In the genomic region with DNA sequence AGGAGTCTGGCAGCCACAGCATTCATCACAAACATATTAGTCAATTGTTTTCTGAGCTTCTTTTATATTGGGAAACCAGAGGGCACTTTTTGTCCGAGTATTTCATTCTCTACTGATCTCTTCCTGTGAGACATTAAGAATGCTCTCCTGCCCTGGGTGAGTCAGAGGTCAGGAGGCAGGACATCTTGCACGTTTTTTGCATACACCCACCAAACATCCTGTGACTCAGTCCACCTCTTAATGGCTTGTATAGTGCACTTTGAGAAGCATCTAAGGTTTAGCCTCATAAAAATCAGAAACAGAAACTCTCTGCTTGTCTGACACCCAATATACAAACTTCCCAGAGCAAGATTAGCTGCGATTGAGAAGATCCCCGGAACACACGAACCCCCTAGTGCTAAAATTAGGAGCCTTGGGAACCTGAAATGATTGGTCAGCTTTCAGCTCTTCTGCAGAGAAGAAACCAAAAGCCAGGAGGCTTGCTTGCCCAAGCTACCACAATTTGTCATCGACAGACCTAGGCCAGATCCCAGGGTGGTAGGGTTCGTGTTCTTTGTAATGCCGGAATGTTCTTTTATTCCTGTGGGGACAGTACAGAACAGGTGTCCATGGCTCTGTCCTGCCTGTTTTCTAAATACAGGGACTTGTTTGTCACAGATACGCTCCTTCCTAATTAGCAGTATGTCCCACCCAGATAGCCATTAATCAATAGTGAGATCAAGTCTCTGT, we compare ENCODE assay signal across 8 mouse cellular contexts. TPM values are rescaled to one million over a fixed set of nuclear protein-coding genes. Genes with fewer than 3 reads are reported as not detected.
DNase-seq lines count a peak whose midpoint lies in the region; ATAC-seq and TF ChIP-seq lines count a peak whose summit lies in the region.

No protein-coding gene starts in this region.

- ATAC-seq in embryonic facial prominence, embryonic 14.5 days (ENCODE audit: low read depth), result no peak
- ATAC-seq in forebrain, embryonic 13.5 days, result peak; percentile 28

- no peak overlapping the region for H3K4me3 ChIP-seq in embryonic facial prominence, embryonic 14.5 days (ENCODE audit: low read depth, low read length)
- H3K4me3 ChIP-seq in embryonic facial prominence, embryonic 10.5 days, result no peak overlapping the region
- H3K4me3 ChIP-seq in C2C12 (ENCODE audit: insufficient read depth, poor library complexity, severe bottlenecking), result no peak overlapping the region
- H3K4me3 ChIP-seq in forebrain, embryonic 13.5 days, result no peak overlapping the region

- H3ac ChIP-seq in C2C12 (ENCODE audit: control insufficient read depth, insufficient read length, low read depth), result no peak overlapping the region

- 0 out of 2 replicates have a peak overlapping the region, but pooled peaks have one; percentile 22 for H3K27ac ChIP-seq in embryonic facial prominence, embryonic 14.5 days (replicated peaks; ENCODE audit: low read depth, low read length)
- H3K27ac ChIP-seq in embryonic facial prominence, embryonic 10.5 days (replicated peaks), result no peak overlapping the region
- peak overlapping the region; percentile 51 for H3K27ac ChIP-seq in forebrain, embryonic 13.5 days

- no peaks in the 10 kb centered on the region for H3K79me2 ChIP-seq in C2C12 (ENCODE audit: control insufficient read depth, insufficient read depth)

- H3K9ac ChIP-seq in embryonic facial prominence, embryonic 14.5 days (ENCODE audit: low read depth, low read length), result no peak overlapping the region
- H3K9ac ChIP-seq in forebrain, embryonic 13.5 days, result peak overlapping the region; percentile 40; the same call in 1 of the 2 replicates

- WGBS in embryonic facial prominence, embryonic 14.5 days, result 54% methylated on average over 9 of the region's 9 CpGs
- WGBS in embryonic facial prominence, embryonic 10.5 days, result 66% methylated on average over 9 of the region's 9 CpGs
- 33% methylated on average over 9 of the region's 9 CpGs for WGBS in forebrain, embryonic 13.5 days

- H3K27me3 ChIP-seq in embryonic facial prominence, embryonic 14.5 days (replicated peaks; ENCODE audit: control insufficient read depth, insufficient read depth, low read length), result no peaks in the 10 kb centered on the region
- H3K27me3 ChIP-seq in embryonic facial prominence, embryonic 10.5 days (replicated peaks; ENCODE audit: low read depth, poor library complexity, severe bottlenecking), result no peaks in the 10 kb centered on the region
- no peaks in the 10 kb centered on the region for H3K27me3 ChIP-seq in C2C12 (ENCODE audit: control insufficient read depth, insufficient read depth, insufficient read length)
- H3K27me3 ChIP-seq in forebrain, embryonic 13.5 days, result no peaks in the 10 kb centered on the region

- no peaks in the 10 kb centered on the region for H3K79me3 ChIP-seq in C2C12 (ENCODE audit: low read depth)

- no peak for TF ChIP-seq CTCF in C2C12 (IDR thresholded peaks at IDR 0.05; ENCODE audit: control insufficient read depth, insufficient read depth, insufficient read length)

- no peaks in the 10 kb centered on the region for H3K36me3 ChIP-seq in embryonic facial prominence, embryonic 14.5 days (ENCODE audit: control insufficient read depth, insufficient read depth, low read length)
- H3K36me3 ChIP-seq in embryonic facial prominence, embryonic 10.5 days (replicated peaks), result no peaks in the 10 kb centered on the region
- H3K36me3 ChIP-seq in C2C12 (ENCODE audit: control insufficient read depth, insufficient read depth), result no peaks in the 10 kb centered on the region
- no peaks in the 10 kb centered on the region for H3K36me3 ChIP-seq in forebrain, embryonic 13.5 days (ENCODE audit: poor library complexity, severe bottlenecking)

- H3K4me2 ChIP-seq in embryonic facial prominence, embryonic 14.5 days (ENCODE audit: low read depth, low read length), result no peak overlapping the region
- peak overlapping the region; percentile 25 for H3K4me2 ChIP-seq in forebrain, embryonic 13.5 days

- H3K4me1 ChIP-seq in embryonic facial prominence, embryonic 14.5 days (ENCODE audit: control insufficient read depth, insufficient read depth, low read length), result peaks cover 10% of the 10 kb centered on the region
- peaks cover 28% of the 10 kb centered on the region for H3K4me1 ChIP-seq in embryonic facial prominence, embryonic 10.5 days
- peaks cover 21% of the 10 kb centered on the region for H3K4me1 ChIP-seq in forebrain, embryonic 13.5 days

- no peak for DNase-seq in embryonic facial prominence, embryonic 14.5 days (ENCODE audit: low spot score)
- DNase-seq in embryonic facial prominence, embryonic 10.5 days (ENCODE audit: low spot score), result no peak
- DNase-seq in lung, postnatal 36 days, result peak; percentile 48
- DNase-seq in right cerebral cortex, postnatal 4 days, result no peak
- DNase-seq in thymus, postnatal 14 days, result no peak
- no peak for DNase-seq in right cerebral cortex, adult 2 months (ENCODE audit: low spot score in 2 of 2)

- no peaks in the 10 kb centered on the region for H3K9me3 ChIP-seq in embryonic facial prominence, embryonic 14.5 days (ENCODE audit: control insufficient read depth, low read length)
- no peaks in the 10 kb centered on the region for H3K9me3 ChIP-seq in embryonic facial prominence, embryonic 10.5 days
- H3K9me3 ChIP-seq in forebrain, embryonic 13.5 days (replicated peaks), result no peaks in the 10 kb centered on the region

TF ChIP-seq in C2C12, 6 proteins besides CTCF, POLR2A, EP300 and RAD21:
- peak; percentile 38 for TF ChIP-seq CEBPB (IDR thresholded peaks at IDR 0.05; ENCODE audit: low read depth)
- peak; percentile 55 for TF ChIP-seq MAX (IDR thresholded peaks at IDR 0.05)
- no peak for TF ChIP-seq MYOG (IDR thresholded peaks at IDR 0.05; ENCODE audit: control insufficient read depth, extremely low read depth, insufficient read length)
- TF ChIP-seq FOSL1 (IDR thresholded peaks at IDR 0.05; ENCODE audit: insufficient read depth, low read length, poor library complexity, severe bottlenecking), result peak; percentile 58
- TF ChIP-seq USF1 (IDR thresholded peaks at IDR 0.05; ENCODE audit: low read depth), result no peak
- TF ChIP-seq MYOD1 (IDR thresholded peaks at IDR 0.05; ENCODE audit: control insufficient read depth, insufficient read length, low read depth), result peak; percentile 17

RNA-seq across cellular contexts. Expression of a gene that starts 35.9 kb away (rescaled TPM):
- polyA plus RNA-seq in embryonic facial prominence, embryonic 14.5 days (2014; fragmentation: Nextera tagmentation; extraction: Ambion mirVana), result 40.4 and 41.6 TPM in 2 replicates
- 34.1 and 35.1 TPM in 2 replicates for polyA plus RNA-seq in embryonic facial prominence, embryonic 10.5 days (2016; fragmentation: Nextera tagmentation; extraction: Ambion mirVana)
- polyA plus RNA-seq in C2C12 (2012; fragmentation: generic; extraction: Trizol), result 17.4 TPM
- 38.6 and 39.1 TPM in 2 replicates for polyA plus RNA-seq in forebrain, embryonic 13.5 days (2015; fragmentation: Nextera tagmentation; extraction: Ambion mirVana)
